Mouse (Mus musculus): Measurements from ENCODE around the gene Gmeb1. TPM values are rescaled to one million over a fixed set of nuclear protein-coding genes. Genes with fewer than 3 reads are reported as not detected.

Gmeb1 gene
- total and polyA plus RNA-seq, 3 experiments: 9.9 to 29.6 TPM; not detected in 1

DNA sequence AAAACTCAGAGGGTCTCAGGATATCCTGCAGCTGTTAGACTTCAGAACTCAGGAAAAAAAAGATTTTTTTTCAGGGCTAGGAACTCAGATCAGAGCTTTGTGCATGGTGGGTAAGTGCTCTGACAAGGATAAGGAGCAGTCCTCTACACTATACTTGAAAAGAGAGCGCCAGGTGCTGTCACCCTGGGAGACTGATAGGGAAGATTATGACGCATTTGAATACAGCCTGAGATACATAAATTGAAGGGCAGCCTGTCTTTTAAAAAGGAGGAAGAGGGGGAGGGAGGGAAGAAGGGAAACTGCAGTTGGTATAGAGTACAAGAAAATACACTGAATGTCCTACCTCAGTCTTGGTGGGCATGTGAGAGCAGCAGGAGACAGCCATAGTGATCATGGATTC lies 7.8 kb downstream of the Gmeb1 start:
- H3K9me3 ChIP-seq (replicated peaks; ENCODE audit: insufficient read depth, low read length): no peaks in the 10 kb centered on the region
- peak; percentile 75 for DNase-seq (ENCODE audit: low read depth, low spot score)
- H3K79me2 ChIP-seq (ENCODE audit: control insufficient read depth, insufficient read depth, low read length, poor library complexity): peaks cover 17% of the 10 kb centered on the region
- peak overlapping the region; percentile 28 for H3K9ac ChIP-seq (ENCODE audit: control insufficient read depth, low read depth, low read length, poor library complexity, severe bottlenecking)
- H3K4me3 ChIP-seq (ENCODE audit: control insufficient read depth in 1 of 2, insufficient read depth in 1 of 2, low read depth in 2 of 2, low read length in 2 of 2): no peak overlapping the region
- no peak for TF ChIP-seq MEF2A (IDR thresholded peaks at IDR 0.05; ENCODE audit: extremely low read depth, insufficient replicate concordance, low read depth, low read length, poor library complexity, severe bottlenecking)
- TF ChIP-seq TAL1 (IDR thresholded peaks at IDR 0.05; ENCODE audit: low read length): peak; percentile 49
- no peak for TF ChIP-seq RCOR1 (IDR thresholded peaks at IDR 0.05; ENCODE audit: low read depth, low read length)
- peak; percentile 71; the same call in 1 of the 2 replicates for TF ChIP-seq ETS1 (IDR thresholded peaks at IDR 0.05; ENCODE audit: low read depth, low read length)
- no peak for TF ChIP-seq MAZ (IDR thresholded peaks at IDR 0.05; ENCODE audit: low read depth, low read length)
- no peak for TF ChIP-seq ZKSCAN1 (IDR thresholded peaks at IDR 0.05; ENCODE audit: low read depth, low read length)
- no peak for TF ChIP-seq MXI1 (IDR thresholded peaks at IDR 0.05; ENCODE audit: low read depth, low read length)
- TF ChIP-seq MAX (IDR thresholded peaks at IDR 0.05; ENCODE audit: low read length): 0 out of 2 replicates have a peak, but pooled peaks have one; percentile 35
- TF ChIP-seq ELF1 (IDR thresholded peaks at IDR 0.05; ENCODE audit: low read depth, low read length): no peak
- no peak for TF ChIP-seq BHLHE40 (IDR thresholded peaks at IDR 0.05; ENCODE audit: borderline replicate concordance, low read depth, low read length)
- TF ChIP-seq UBTF (IDR thresholded peaks at IDR 0.05; ENCODE audit: borderline replicate concordance, insufficient read depth, low read depth, low read length): no peak
- TF ChIP-seq POLR2AphosphoS5 (IDR thresholded peaks at IDR 0.05; ENCODE audit: borderline replicate concordance, low read depth, low read length): no peak
- TF ChIP-seq MYC (IDR thresholded peaks at IDR 0.05; ENCODE audit: low read depth, low read length): peak; percentile 43; the same call in 1 of the 2 replicates
- TF ChIP-seq TCF12 (IDR thresholded peaks at IDR 0.05; ENCODE audit: low read depth, low read length): peak; percentile 36; the same call in 1 of the 2 replicates
- TF ChIP-seq SIN3A (IDR thresholded peaks at IDR 0.05; ENCODE audit: low read length): peak; percentile 64
- no peak for TF ChIP-seq KAT2A (conservative IDR thresholded peaks at IDR 0.05; ENCODE audit: low read depth, low read length)
- TF ChIP-seq MYB (IDR thresholded peaks at IDR 0.05; ENCODE audit: low read depth, low read length): no peak
- TF ChIP-seq SMC3 (IDR thresholded peaks at IDR 0.05; ENCODE audit: low read depth, low read length): no peak
- TF ChIP-seq EP300 (IDR thresholded peaks at IDR 0.05; ENCODE audit: low read depth in 1 of 2, low read length in 2 of 2): peak in 1 of 2 experiments; percentile 33; a peak in 2 of 4 replicates
- TF ChIP-seq GATA1 (IDR thresholded peaks at IDR 0.05; ENCODE audit: low read depth, low read length): peak; percentile 23; the same call in 1 of the 2 replicates
- peak; percentile 10; the same call in 1 of the 2 replicates for TF ChIP-seq ZNF384 (IDR thresholded peaks at IDR 0.05; ENCODE audit: low read depth, low read length)
- no peak for TF ChIP-seq MAFK (IDR thresholded peaks at IDR 0.05; ENCODE audit: borderline replicate concordance, low read depth, low read length)
- no peaks in the 10 kb centered on the region for H3K27me3 ChIP-seq (ENCODE audit: control insufficient read depth in 1 of 2, insufficient read depth in 2 of 2, low read length in 2 of 2)
- peaks cover 0 to 12% of the 10 kb centered on the region in 2 experiments; a peak in 2 of 4 replicates for H3K36me3 ChIP-seq (ENCODE audit: control insufficient read depth in 1 of 2, insufficient read depth in 2 of 2, low read length in 2 of 2)
- peaks cover 3 to 18% of the 10 kb centered on the region in 2 experiments for H3K4me1 ChIP-seq (ENCODE audit: control insufficient read depth in 1 of 2, insufficient read depth in 2 of 2, low read length in 2 of 2)
- peak overlapping the region; percentile 84 for H3K27ac ChIP-seq (ENCODE audit: control insufficient read depth, low read depth, low read length)

Data from MEL (cell line).